15 mouse cellular contexts compared by ENCODE assay signal in genomic region chr17:65193341-65193740, GRCm38 (mm10).
"Had no signal": no experiment of that assay in that cellular context is flagged by ENCODE, and none has a peak within 500 bp of the region (broad histone marks: within the 10 kb centered on the region; RNA-seq: fewer than 3 reads in every experiment).

No protein-coding gene starts in this region.

- H3K4me2 ChIP-seq: neural tube, embryonic 12.5 days; neural tube, embryonic 13.5 days; neural tube, embryonic 15.5 days; stomach, embryonic 15.5 days had no signal

- H3K9ac ChIP-seq: neural tube, embryonic 12.5 days; neural tube, embryonic 13.5 days; neural tube, embryonic 15.5 days; stomach, embryonic 15.5 days had no signal

- H3K27ac ChIP-seq: neural tube, embryonic 12.5 days; neural tube, embryonic 13.5 days; neural tube, embryonic 15.5 days; stomach, embryonic 15.5 days had no signal

- H3K4me3 ChIP-seq: neural tube, embryonic 12.5 days; neural tube, embryonic 13.5 days; neural tube, embryonic 15.5 days; stomach, embryonic 15.5 days had no signal

- H3K27me3 ChIP-seq: neural tube, embryonic 12.5 days; neural tube, embryonic 13.5 days; neural tube, embryonic 15.5 days; stomach, embryonic 15.5 days had no signal

- H3K36me3 ChIP-seq: neural tube, embryonic 12.5 days; neural tube, embryonic 13.5 days; neural tube, embryonic 15.5 days; stomach, embryonic 15.5 days had no signal

- H3K4me1 ChIP-seq: neural tube, embryonic 12.5 days; neural tube, embryonic 13.5 days; neural tube, embryonic 15.5 days; stomach, embryonic 15.5 days had no signal

- DNase-seq: right cerebral cortex, adult 18-20 months; right cerebral cortex, postnatal 14 days; right cerebral cortex, postnatal 25 days; right cerebral cortex, postnatal 4 days; spleen, adult 18-20 months; thymus, adult 18-20 months; thymus, adult 2 months; thymus, postnatal 14 days; thymus, postnatal 25 days; thymus, postnatal 36 days; thymus, postnatal 4 days had no signal

- H3K9me3 ChIP-seq: neural tube, embryonic 12.5 days; neural tube, embryonic 13.5 days; neural tube, embryonic 15.5 days; stomach, embryonic 15.5 days had no signal
